Mouse (Mus musculus) CD4-positive helper T cell, adult 2 months (primary cell): ENCODE measurements around the gene 2310022A10Rik.
"Not testable (repeated sequence)": the region's sequence is repeated elsewhere in the genome, so short reads cannot be mapped to it uniquely, and the experiment has no call there.

ENCODE experiments used
- DNase-seq: peaks from one replicate; pipeline ENCODE4 v3.0.0-alpha.2; 2012; ENCODE audit warnings: low read depth, missing footprints, low spot score

The 2310022A10Rik gene

GRCm38 (mm10) chr7:27612940-27613339, 59.9 kb downstream of the 2310022A10Rik start:
- no peak for DNase-seq

GRCm38 (mm10) chr7:27613751-27614499, 60.9 kb downstream of the 2310022A10Rik start:
- DNase-seq, result no peak

GRCm38 (mm10) chr7:27621028-27621427, 68.0 kb downstream of the 2310022A10Rik start:
- no peak for DNase-seq

- no peak for DNase-seq
Measured at GRCm38 (mm10) chr7:27622234-27622633, 69.2 kb downstream of the 2310022A10Rik start.

- DNase-seq, result no peak
Measured at GRCm38 (mm10) chr7:27624967-27625366, 71.9 kb downstream of the 2310022A10Rik start.

GRCm38 (mm10) chr7:27627707-27628106, 74.7 kb downstream of the 2310022A10Rik start:
- DNase-seq, result no peak

- no peak for DNase-seq
Measured at GRCm38 (mm10) chr7:27628190-27628589, 75.2 kb downstream of the 2310022A10Rik start.

- not testable (repeated sequence) for DNase-seq
Measured at GRCm38 (mm10) chr7:27628816-27629215, 75.8 kb downstream of the 2310022A10Rik start.

GRCm38 (mm10) chr7:27631439-27631838, 78.4 kb downstream of the 2310022A10Rik start:
- no peak for DNase-seq
